In genomic region chr7:140006861-140007611, GRCm38 (mm10) we compare ENCODE assay signal across 22 mouse cellular contexts. TPM values are rescaled to one million over a fixed set of nuclear protein-coding genes. Genes with fewer than 3 reads are reported as not detected.
"Had no signal": no experiment of that assay in that cellular context is flagged by ENCODE, and none has a peak within 500 bp of the region (broad histone marks: within the 10 kb centered on the region; RNA-seq: fewer than 3 reads in every experiment).

No protein-coding gene starts in this region.

- ATAC-seq: hindbrain, postnatal 0 days; midbrain, embryonic 13.5 days had no signal

- H3K27me3 ChIP-seq: limb, embryonic 13.5 days; liver, embryonic 15.5 days; megakaryocyte, embryonic 14.5 days; midbrain, embryonic 13.5 days; neural tube, embryonic 12.5 days had no signal

- H3K4me2 ChIP-seq: limb, embryonic 13.5 days; liver, embryonic 15.5 days; lung, embryonic 14.5 days; midbrain, embryonic 13.5 days; neural tube, embryonic 12.5 days had no signal

- H3K9ac ChIP-seq: limb, embryonic 13.5 days; liver, embryonic 15.5 days; lung, embryonic 14.5 days; midbrain, embryonic 13.5 days; neural tube, embryonic 12.5 days had no signal

- H3K4me3 ChIP-seq: layer of hippocampus, adult 2 months; limb, embryonic 13.5 days; liver, embryonic 15.5 days; megakaryocyte, embryonic 14.5 days; midbrain, embryonic 13.5 days; myocyte; neural tube, embryonic 12.5 days had no signal

- H3K9me3 ChIP-seq: limb, embryonic 13.5 days; liver, embryonic 15.5 days; midbrain, embryonic 13.5 days; neural tube, embryonic 12.5 days had no signal

- H3K27ac ChIP-seq: hindbrain, postnatal 0 days; kidney, postnatal 0 days; layer of hippocampus, adult 2 months; limb, embryonic 13.5 days; liver, embryonic 15.5 days; midbrain, embryonic 13.5 days; neural tube, embryonic 12.5 days had no signal

- DNase-seq: kidney, adult 11 months; kidney, adult 9 months; kidney, postnatal 36 days; left cerebral cortex, postnatal 4 days; lung, embryonic 14.5 days; lung, postnatal 10 days; retina, postnatal 1 day had no signal

- H3K4me1 ChIP-seq: limb, embryonic 13.5 days; liver, embryonic 15.5 days; midbrain, embryonic 13.5 days; neural tube, embryonic 12.5 days had no signal

RNA-seq across cellular contexts. Expression of gene 6430531B16Rik, which starts 28.5 kb away (rescaled TPM):
- total RNA-seq: liver, adult 2 months had no signal
- polyA plus RNA-seq: intestine, embryonic 14.5 days; liver, embryonic 15.5 days had no signal

RNA-seq across cellular contexts. Expression of gene Msx3, which starts 41.9 kb away (rescaled TPM):
- total RNA-seq: left cerebral cortex, adult 18-20 months; liver, adult 2 months; neutrophil, adult 5-6 weeks had no signal
- polyA plus RNA-seq: intestine, embryonic 14.5 days; kidney, postnatal 0 days; limb, embryonic 13.5 days; liver, adult 2 months; liver, embryonic 15.5 days; lung, embryonic 14.5 days; small intestine, adult 2 months; stomach, embryonic 14.5 days had no signal
